Mouse (Mus musculus) urinary bladder, adult 18-20 months (tissue): ENCODE results near the gene Mettl13.

Source experiments
- DNase-seq, 2 experiments: peaks; one replicate each; pipeline ENCODE4 v3.0.0; 2022; ENCODE audit warnings: low spot score in 2 of 2, mixed read lengths in 2 of 2

The Mettl13 gene

GRCm38 (mm10) chr1:162532330-162532729 lies 16.0 kb downstream of the Mettl13 start:
- no peak for DNase-seq

- DNase-seq: no peak
These were observed 16.8 kb downstream of the Mettl13 start for GRCm38 (mm10) chr1:162531584-162531983.

- DNase-seq: no peak
These were observed 17.7 kb downstream of the Mettl13 start for GRCm38 (mm10) chr1:162530666-162531065.

GRCm38 (mm10) chr1:162529651-162530050 lies 18.7 kb downstream of the Mettl13 start:
- DNase-seq: no peak

- DNase-seq: no peak
These were observed 33.2 kb downstream of the Mettl13 start for GRCm38 (mm10) chr1:162515116-162515515.

GRCm38 (mm10) chr1:162510013-162510356 lies 38.4 kb downstream of the Mettl13 start:
- no peak for DNase-seq

- DNase-seq: peak; percentile 16 to 54
These were observed 38.9 kb downstream of the Mettl13 start for GRCm38 (mm10) chr1:162509329-162510012.

GRCm38 (mm10) chr1:162508211-162509005 lies 39.9 kb downstream of the Mettl13 start:
- no peak for DNase-seq

- DNase-seq: no peak
These were observed 41.8 kb downstream of the Mettl13 start for GRCm38 (mm10) chr1:162506516-162506915.

- no peak for DNase-seq
These were observed 42.7 kb downstream of the Mettl13 start for GRCm38 (mm10) chr1:162505649-162506048.
